Mouse (Mus musculus): ENCODE results near the gene Olfr251. TPM values are rescaled to one million over a fixed set of nuclear protein-coding genes. Genes with fewer than 3 reads are reported as not detected.

The Olfr251 gene
- polyA plus RNA-seq, 1 experiment from 2014 or later, result not detected

Other genes starting within 250 kb of the Olfr251 start
- gene Olfr890, start 234.6 kb upstream of the Olfr251 start, polyA plus RNA-seq (2015; fragmentation: Nextera tagmentation; extraction: Ambion mirVana), result 0.05 TPM in 1 of 2 replicates, not detected in the other
- not detected in 2 replicates for gene Olfr891, start 196.3 kb upstream of the Olfr251 start, polyA plus RNA-seq (2015; fragmentation: Nextera tagmentation; extraction: Ambion mirVana)
- 0.16 TPM in 1 of 2 replicates, not detected in the other for gene Olfr893, start 168.7 kb upstream of the Olfr251 start, polyA plus RNA-seq (2015; fragmentation: Nextera tagmentation; extraction: Ambion mirVana)
- gene Olfr894, start 159.0 kb upstream of the Olfr251 start, polyA plus RNA-seq (2015; fragmentation: Nextera tagmentation; extraction: Ambion mirVana), result not detected in 2 replicates
- gene Olfr143, start 124.3 kb upstream of the Olfr251 start, polyA plus RNA-seq (2015; fragmentation: Nextera tagmentation; extraction: Ambion mirVana), result not detected in 2 replicates
- gene Olfr895, start 109.2 kb upstream of the Olfr251 start, polyA plus RNA-seq (2015; fragmentation: Nextera tagmentation; extraction: Ambion mirVana), result not detected in 2 replicates
- not detected in 2 replicates for gene Olfr896-ps1, start 86.0 kb upstream of the Olfr251 start, polyA plus RNA-seq (2015; fragmentation: Nextera tagmentation; extraction: Ambion mirVana)
- gene Olfr25, start 48.0 kb upstream of the Olfr251 start, polyA plus RNA-seq (2015; fragmentation: Nextera tagmentation; extraction: Ambion mirVana), result 0.20 TPM in 1 of 2 replicates, not detected in the other
- not detected in 2 replicates for gene Olfr898, start 28.7 kb upstream of the Olfr251 start, polyA plus RNA-seq (2015; fragmentation: Nextera tagmentation; extraction: Ambion mirVana)
- gene Olfr250, start 10.2 kb upstream of the Olfr251 start, polyA plus RNA-seq (2015; fragmentation: Nextera tagmentation; extraction: Ambion mirVana), result 0.11 and 0.20 TPM in 2 replicates
- gene Olfr147, start 24.6 kb downstream of the Olfr251 start, polyA plus RNA-seq (2015; fragmentation: Nextera tagmentation; extraction: Ambion mirVana), result not detected in 2 replicates
- gene Olfr901, start 52.4 kb downstream of the Olfr251 start, polyA plus RNA-seq (2015; fragmentation: Nextera tagmentation; extraction: Ambion mirVana), result not detected in 2 replicates
- gene Olfr902, start 70.6 kb downstream of the Olfr251 start, polyA plus RNA-seq (2015; fragmentation: Nextera tagmentation; extraction: Ambion mirVana), result not detected in 2 replicates
- not detected in 2 replicates for gene Olfr904, start 86.1 kb downstream of the Olfr251 start, polyA plus RNA-seq (2015; fragmentation: Nextera tagmentation; extraction: Ambion mirVana)
- 0.05 TPM in 1 of 2 replicates, not detected in the other for gene Olfr905, start 94.0 kb downstream of the Olfr251 start, polyA plus RNA-seq (2015; fragmentation: Nextera tagmentation; extraction: Ambion mirVana)
- gene Olfr906, start 110.0 kb downstream of the Olfr251 start, polyA plus RNA-seq (2015; fragmentation: Nextera tagmentation; extraction: Ambion mirVana), result not detected in 2 replicates
- gene Olfr907, start 118.7 kb downstream of the Olfr251 start, polyA plus RNA-seq (2015; fragmentation: Nextera tagmentation; extraction: Ambion mirVana), result not detected in 2 replicates
- not detected in 2 replicates for gene Olfr911-ps1, start 144.5 kb downstream of the Olfr251 start, polyA plus RNA-seq (2015; fragmentation: Nextera tagmentation; extraction: Ambion mirVana)
- gene Olfr910, start 160.8 kb downstream of the Olfr251 start, polyA plus RNA-seq (2015; fragmentation: Nextera tagmentation; extraction: Ambion mirVana), result 0.11 TPM in 1 of 2 replicates, not detected in the other
- not detected in 2 replicates for gene Olfr912, start 203.1 kb downstream of the Olfr251 start, polyA plus RNA-seq (2015; fragmentation: Nextera tagmentation; extraction: Ambion mirVana)
- not detected in 2 replicates for gene Olfr913, start 215.7 kb downstream of the Olfr251 start, polyA plus RNA-seq (2015; fragmentation: Nextera tagmentation; extraction: Ambion mirVana)
- not detected in 2 replicates for gene Olfr914, start 228.0 kb downstream of the Olfr251 start, polyA plus RNA-seq (2015; fragmentation: Nextera tagmentation; extraction: Ambion mirVana)

All from embryonic facial prominence, embryonic 15.5 days (tissue).